ENCODE assay signal across 8 mouse cellular contexts in genomic region chr1:24249105-24249664, GRCm38 (mm10).
DNase-seq lines count a peak whose midpoint lies in the region; ATAC-seq lines count a peak whose summit lies in the region.

No protein-coding gene starts in this region.

- peaks cover 9% of the 10 kb centered on the region for H3K4me1 ChIP-seq in forebrain, embryonic 15.5 days

- intact Hi-C loops in gastrocnemius, postnatal 36 days (cut with DNase I): loop anchor here (5.0 kb wide), 2 partner anchors 112 to 422 kb away; no protein-coding TSS in a partner anchor

- H3K27ac ChIP-seq in forebrain, embryonic 15.5 days (replicated peaks): peak overlapping the region; percentile 1; the same call in 1 of the 2 replicates

- H3K4me2 ChIP-seq in forebrain, embryonic 15.5 days (replicated peaks): no peak overlapping the region

- no peak overlapping the region for H3K4me3 ChIP-seq in forebrain, embryonic 15.5 days

- 44% methylated on average over 3 of the region's 3 CpGs for WGBS in forebrain, embryonic 15.5 days

- no peaks in the 10 kb centered on the region for H3K27me3 ChIP-seq in forebrain, embryonic 15.5 days

- H3K9ac ChIP-seq in forebrain, embryonic 15.5 days (replicated peaks): no peak overlapping the region

- no peaks in the 10 kb centered on the region for H3K36me3 ChIP-seq in forebrain, embryonic 15.5 days

- ATAC-seq in forebrain, embryonic 15.5 days (replicated peaks): peak; percentile 91

- no peaks in the 10 kb centered on the region for H3K9me3 ChIP-seq in forebrain, embryonic 15.5 days

- DNase-seq in gastrocnemius, postnatal 10 days: peak; percentile 16
- DNase-seq in gastrocnemius, postnatal 36 days: no peak
- DNase-seq in 3T3-L1 (ENCODE audit: low read depth, low spot score) (peak; percentile 68), adipocyte (ENCODE audit: low spot score) (peak; percentile 54)
- peak; percentile 26 to 28 for DNase-seq in kidney, postnatal 4 days
- DNase-seq in naive thymus-derived CD4-positive, alpha-beta T cell, adult 2 months (ENCODE audit: low read depth): peak; percentile 4
- no peak for DNase-seq in ovary, postnatal 10 days (ENCODE audit: low spot score)

Comparison
In these comparisons a context has a peak if more than half of its experiments do, and no peak if none do; other contexts are left out.
1. DNase-seq: peak in gastrocnemius, postnatal 10 days (single experiment), 3T3-L1 (single experiment), adipocyte (single experiment), kidney, postnatal 4 days (2 of 2) and naive thymus-derived CD4-positive, alpha-beta T cell, adult 2 months (single experiment); none in gastrocnemius, postnatal 36 days (0 of 2) and ovary, postnatal 10 days (single experiment).